Mouse (Mus musculus): ENCODE measurements around the gene Kcnj8. TPM values are rescaled to one million over a fixed set of nuclear protein-coding genes. Genes with fewer than 3 reads are reported as not detected.

Gene Kcnj8
- polyA plus RNA-seq, 1 experiment from 2014 or later, result 1.4 TPM

DNA sequence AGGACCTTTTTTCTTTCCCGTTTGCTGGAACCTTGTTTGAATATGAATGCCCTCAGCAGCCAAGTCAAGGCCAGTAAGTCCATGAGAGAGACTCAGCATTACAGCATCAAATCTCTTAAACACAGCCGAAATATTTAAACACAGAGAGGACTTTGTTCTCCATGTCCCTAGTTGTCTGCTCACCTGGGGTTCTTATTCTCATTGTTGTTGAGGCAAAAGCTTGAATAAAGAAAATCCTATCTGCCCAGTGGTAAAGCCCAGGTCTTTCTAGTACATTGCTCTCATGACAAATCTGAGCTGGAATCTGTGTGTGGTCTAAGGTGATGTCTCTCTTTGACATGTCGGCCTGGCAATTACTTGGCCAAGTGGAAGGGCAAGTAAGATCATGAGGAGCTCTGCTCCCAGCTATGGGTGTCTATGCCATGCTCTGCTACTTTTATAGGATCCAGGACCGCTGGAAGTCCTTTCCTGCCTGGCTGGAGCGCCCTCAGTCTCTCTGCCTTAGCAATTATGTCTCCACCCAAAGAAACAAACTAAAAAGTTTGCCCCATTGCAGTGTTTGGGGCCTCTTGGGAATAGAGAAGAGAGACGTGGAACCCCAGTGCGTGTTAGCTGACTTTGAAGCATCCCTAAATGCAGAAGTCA is 2.6 kb downstream of the Kcnj8 start:
- Histone ChIP-seq H3K27me3 (ENCODE audit: insufficient read depth, poor library complexity, severe bottlenecking) (peaks cover 62% of the 10 kb centered on the region), H3K4me1 (peaks cover 22% of the 10 kb centered on the region), H3K27ac (no peak overlapping the region), H3K4me3 (no peak overlapping the region), H3K36me3 (no peaks in the 10 kb centered on the region), H3K9me3 (no peaks in the 10 kb centered on the region)
- 57% methylated on average over 7 of the region's 7 CpGs for WGBS
- no peak for DNase-seq (ENCODE audit: low spot score)

DNA sequence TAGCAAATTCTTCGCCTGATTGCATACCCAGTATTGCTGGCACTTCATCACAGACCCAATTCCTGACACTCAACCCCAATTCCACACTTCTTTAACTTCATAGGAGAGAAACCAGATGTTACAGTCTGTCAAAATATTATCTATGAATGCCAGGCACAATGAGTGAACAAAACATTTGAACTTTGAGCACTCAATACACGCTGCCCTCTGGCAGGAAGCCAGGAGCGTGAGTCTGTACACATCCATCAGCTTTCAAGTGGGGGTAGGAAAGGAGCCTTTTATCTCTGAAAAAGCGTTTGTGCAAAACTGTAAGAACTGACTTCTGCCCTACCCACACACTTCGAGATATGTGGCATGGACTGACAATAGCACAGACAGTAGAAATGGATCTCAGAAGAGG is 4.0 kb downstream of the Kcnj8 start:
- no peak overlapping the region; the same call in 1 of the 2 replicates for H3K4me3 ChIP-seq
- H3K27me3 ChIP-seq (ENCODE audit: insufficient read depth, poor library complexity, severe bottlenecking), result peaks cover 49% of the 10 kb centered on the region
- H3K27ac ChIP-seq, result no peak overlapping the region
- peak; percentile 83 for DNase-seq (ENCODE audit: low spot score)
- no peaks in the 10 kb centered on the region for H3K36me3 ChIP-seq
- H3K4me1 ChIP-seq, result peaks cover 22% of the 10 kb centered on the region
- 21% methylated on average over 5 of the region's 5 CpGs for WGBS
- no peaks in the 10 kb centered on the region for H3K9me3 ChIP-seq

DNA sequence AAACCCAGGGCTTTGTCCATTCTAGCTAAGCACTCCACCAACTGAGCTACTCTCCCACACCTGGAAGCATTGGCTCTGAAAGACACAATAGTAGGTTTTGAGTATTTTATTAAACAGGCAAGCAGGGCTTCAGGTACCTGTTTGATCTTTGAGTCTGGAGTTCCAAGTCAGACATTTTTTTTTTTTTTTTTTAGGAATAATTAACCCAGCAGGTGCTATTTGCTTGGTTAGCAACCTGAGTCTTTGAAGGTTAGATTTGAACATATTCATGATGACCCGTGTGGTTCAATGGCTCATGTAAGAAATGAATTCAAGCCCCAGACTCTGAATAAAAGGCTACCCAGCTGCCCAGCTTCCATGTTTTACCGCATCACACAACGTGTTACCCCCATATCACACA is 6.7 kb downstream of the Kcnj8 start:
- H3K4me1 ChIP-seq, result peaks cover 15% of the 10 kb centered on the region
- 86% methylated on average over 3 of the region's 3 CpGs for WGBS
- no peak overlapping the region for H3K4me3 ChIP-seq
- H3K9me3 ChIP-seq, result no peaks in the 10 kb centered on the region
- peaks cover 25% of the 10 kb centered on the region for H3K27me3 ChIP-seq (ENCODE audit: insufficient read depth, poor library complexity, severe bottlenecking)
- no peak for DNase-seq (ENCODE audit: low spot score)
- no peaks in the 10 kb centered on the region for H3K36me3 ChIP-seq
- no peak overlapping the region for H3K27ac ChIP-seq

DNA sequence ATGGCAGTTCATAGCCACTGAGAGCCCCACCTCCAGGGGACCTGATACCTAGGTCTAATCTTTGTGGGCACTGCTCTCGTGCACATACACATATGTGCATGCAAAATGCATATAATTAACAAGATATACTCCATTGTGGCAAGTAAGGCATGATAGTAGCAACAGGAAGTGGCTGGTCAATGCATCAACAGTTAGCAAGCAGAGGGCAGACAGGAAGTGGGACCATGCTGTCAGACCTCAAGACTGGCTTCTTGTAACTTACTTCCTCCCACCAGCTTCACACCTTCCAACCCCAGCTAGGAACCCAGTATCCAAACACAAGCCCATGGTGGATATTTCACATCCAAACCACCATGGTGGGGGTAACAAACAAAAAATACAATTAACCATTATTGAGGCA is 10.3 kb downstream of the Kcnj8 start:
- Histone ChIP-seq H3K4me3 (no peak overlapping the region), H3K9me3 (no peaks in the 10 kb centered on the region), H3K27ac (no peak overlapping the region), H3K36me3 (no peaks in the 10 kb centered on the region), H3K27me3 (ENCODE audit: insufficient read depth, poor library complexity, severe bottlenecking) (peaks cover 7% of the 10 kb centered on the region; the same call in 1 of the 2 replicates), H3K4me1 (no peaks in the 10 kb centered on the region)
- no peak for DNase-seq (ENCODE audit: low spot score)
- 72% methylated on average over 1 of the region's 1 CpGs for WGBS

DNA sequence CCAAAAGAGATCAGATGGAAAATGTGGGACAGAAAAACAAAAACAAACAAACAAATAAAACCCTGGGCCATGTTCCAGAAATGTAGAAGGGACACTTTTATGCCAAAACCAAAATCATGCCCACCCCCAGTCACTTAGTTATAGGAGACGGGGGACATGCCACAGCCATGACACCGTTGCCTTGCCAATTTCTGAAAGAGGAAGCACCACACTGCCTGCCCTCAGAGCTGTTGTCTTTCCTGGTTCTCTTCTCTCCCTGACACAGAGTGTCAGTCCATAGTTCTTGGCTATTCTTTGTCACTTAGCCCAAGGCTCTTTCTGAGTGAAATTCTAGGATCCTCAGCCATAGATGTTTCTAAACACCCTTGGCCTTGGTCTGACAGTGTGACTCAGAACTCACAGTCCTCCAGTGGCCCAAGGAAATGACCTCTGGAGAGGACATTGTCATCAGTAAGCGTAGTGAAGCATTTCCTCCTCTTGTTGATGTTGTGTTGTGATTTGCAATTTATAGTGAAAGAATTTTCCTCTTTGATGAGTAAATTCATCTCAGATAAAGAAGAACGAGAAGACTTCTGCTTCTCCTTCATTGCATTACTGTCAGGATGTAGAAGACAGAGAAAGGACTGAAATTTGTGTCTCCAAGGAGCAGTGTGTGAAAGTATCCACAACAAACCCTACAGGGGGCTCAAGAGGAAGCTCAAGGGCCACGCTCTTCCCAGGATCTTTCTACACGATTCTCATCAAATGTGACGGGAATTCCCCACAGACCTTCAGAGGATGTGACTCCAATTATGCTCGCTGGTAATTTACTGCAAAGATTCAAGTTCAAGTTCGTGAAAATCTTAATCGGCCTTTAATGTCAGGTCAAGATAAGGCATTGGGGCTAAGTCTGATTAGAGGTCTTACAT is 12.4 kb downstream of the Kcnj8 start:
- WGBS, result 72% methylated on average over 10 of the region's 10 CpGs
- Histone ChIP-seq H3K9me3 (no peaks in the 10 kb centered on the region), H3K4me1 (no peaks in the 10 kb centered on the region), H3K4me3 (no peak overlapping the region), H3K27ac (no peak overlapping the region), H3K36me3 (no peaks in the 10 kb centered on the region), H3K27me3 (ENCODE audit: insufficient read depth, poor library complexity, severe bottlenecking) (no peaks in the 10 kb centered on the region)
- DNase-seq (ENCODE audit: low spot score), result no peak

DNA sequence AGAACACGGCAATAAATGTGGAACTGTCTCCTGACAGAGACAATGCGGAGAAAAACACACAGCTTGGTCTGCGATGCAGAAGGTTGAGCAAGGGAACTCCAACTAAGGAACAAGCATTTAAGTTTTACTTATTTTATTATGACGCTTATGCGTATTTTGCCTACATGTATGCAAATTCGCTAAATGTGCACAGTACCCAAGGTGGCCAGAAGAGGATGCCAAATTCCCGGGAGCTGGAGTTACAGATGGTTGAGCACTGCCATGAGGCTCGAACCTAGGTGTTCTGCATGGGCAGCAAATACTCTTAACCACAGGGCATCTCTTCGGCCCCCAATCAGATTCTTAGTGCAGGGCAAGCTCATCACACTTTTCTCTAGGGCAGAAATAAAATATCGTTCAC is 13.3 kb downstream of the Kcnj8 start:
- Histone ChIP-seq H3K27me3 (ENCODE audit: insufficient read depth, poor library complexity, severe bottlenecking) (no peaks in the 10 kb centered on the region), H3K36me3 (no peaks in the 10 kb centered on the region), H3K4me1 (no peaks in the 10 kb centered on the region), H3K27ac (no peak overlapping the region), H3K9me3 (no peaks in the 10 kb centered on the region), H3K4me3 (no peak overlapping the region)
- no peak for DNase-seq (ENCODE audit: low spot score)
- WGBS, result 79% methylated on average over 10 of the region's 10 CpGs

DNA sequence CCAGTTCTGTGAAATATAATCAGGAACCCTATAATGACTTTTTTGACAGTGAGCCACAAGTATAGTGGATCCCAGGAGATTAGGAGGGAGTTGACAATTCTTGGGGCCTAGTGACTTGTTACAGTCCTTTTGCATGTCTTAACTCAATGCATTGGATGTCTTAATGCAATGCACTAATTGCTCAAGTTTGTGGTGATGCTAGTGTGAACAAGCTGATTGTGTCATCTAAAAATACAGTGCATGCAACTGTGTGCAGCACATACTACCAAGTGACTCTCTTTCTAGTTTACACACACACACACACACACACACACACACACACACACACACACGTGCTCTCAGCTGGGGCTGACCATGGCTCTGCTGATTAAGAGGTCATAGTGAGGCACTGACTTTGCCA is 15.4 kb downstream of the Kcnj8 start:
- Histone ChIP-seq H3K4me3 (no peak overlapping the region), H3K27me3 (ENCODE audit: insufficient read depth, poor library complexity, severe bottlenecking) (no peaks in the 10 kb centered on the region), H3K27ac (no peak overlapping the region), H3K4me1 (no peaks in the 10 kb centered on the region), H3K9me3 (no peaks in the 10 kb centered on the region), H3K36me3 (no peaks in the 10 kb centered on the region)
- DNase-seq (ENCODE audit: low spot score), result no peak
- 71% methylated on average over 1 of the region's 1 CpGs for WGBS

DNA sequence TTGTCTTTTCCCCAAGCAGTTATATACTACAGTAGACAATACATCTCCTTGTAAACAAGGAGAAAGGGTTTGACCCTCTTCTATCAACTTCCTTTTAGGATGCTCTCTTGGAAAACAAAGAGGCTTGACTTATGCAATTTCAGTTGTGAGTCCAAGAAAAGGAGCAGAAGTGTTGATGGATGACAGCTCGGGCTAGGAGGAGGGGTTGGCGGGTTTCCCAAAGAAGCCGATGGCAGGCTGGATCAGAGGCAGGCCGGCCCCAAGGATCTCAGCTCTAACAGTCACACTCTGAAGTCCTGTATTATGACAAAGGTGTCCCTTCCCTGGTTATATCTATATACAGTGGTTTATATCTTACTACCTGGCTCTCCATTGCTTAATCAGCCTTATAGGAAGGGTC is 19.9 kb downstream of the Kcnj8 start:
- H3K27ac ChIP-seq, result no peak overlapping the region
- no peak overlapping the region for H3K4me3 ChIP-seq
- H3K27me3 ChIP-seq (ENCODE audit: insufficient read depth, poor library complexity, severe bottlenecking), result no peaks in the 10 kb centered on the region
- no peak for DNase-seq (ENCODE audit: low spot score)
- H3K9me3 ChIP-seq, result no peaks in the 10 kb centered on the region
- no peaks in the 10 kb centered on the region for H3K4me1 ChIP-seq
- no peaks in the 10 kb centered on the region for H3K36me3 ChIP-seq
- WGBS, result 71% methylated on average over 4 of the region's 4 CpGs

DNA sequence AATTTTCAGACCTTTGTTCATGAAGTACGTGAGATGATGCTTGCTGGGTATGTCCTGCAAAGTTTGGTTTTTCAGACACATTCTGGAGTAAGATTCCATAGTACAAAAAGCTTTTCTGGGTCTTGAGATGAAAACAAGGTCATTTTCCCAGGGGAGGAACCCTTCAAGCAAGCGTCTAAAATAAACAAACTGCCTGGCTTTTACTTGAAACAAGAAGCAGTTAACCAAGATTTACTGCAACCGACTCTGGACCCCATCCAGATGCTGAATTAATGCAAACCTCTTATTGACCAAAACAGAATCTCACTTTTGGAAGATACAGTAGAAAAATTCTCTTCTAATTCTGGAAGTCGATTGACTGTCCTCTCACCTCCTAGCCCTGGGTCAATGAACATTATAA is 20.5 kb downstream of the Kcnj8 start:
- no peaks in the 10 kb centered on the region for H3K9me3 ChIP-seq

DNA sequence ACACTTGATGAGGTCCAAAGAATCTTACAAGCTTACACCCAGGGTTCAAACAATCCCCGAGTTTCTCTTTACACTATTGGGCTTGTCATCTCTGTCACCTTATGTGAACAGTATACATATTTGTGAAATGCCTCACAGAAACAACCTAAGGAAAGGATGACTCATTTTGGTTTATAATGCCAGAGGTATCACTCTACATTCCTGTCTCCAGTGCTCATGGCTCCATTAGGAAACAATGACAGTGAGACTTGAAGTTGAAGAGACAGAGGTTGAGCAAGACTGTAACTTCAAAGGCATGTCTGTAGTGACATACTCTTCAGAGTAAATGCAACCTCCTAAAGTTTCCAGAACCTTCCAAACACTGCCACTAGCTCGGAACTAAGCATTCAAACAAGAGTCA is 23.0 kb downstream of the Kcnj8 start:
- H3K4me3 ChIP-seq, result no peak overlapping the region
- no peaks in the 10 kb centered on the region for H3K4me1 ChIP-seq
- H3K27ac ChIP-seq, result no peak overlapping the region
- H3K9me3 ChIP-seq, result no peaks in the 10 kb centered on the region
- 75% methylated on average over 2 of the region's 2 CpGs for WGBS
- no peaks in the 10 kb centered on the region for H3K36me3 ChIP-seq
- no peak for DNase-seq (ENCODE audit: low spot score)
- no peaks in the 10 kb centered on the region for H3K27me3 ChIP-seq (ENCODE audit: insufficient read depth, poor library complexity, severe bottlenecking)

More for the DNA sequence above, 20.5 kb downstream of the Kcnj8 start:
- H3K36me3 ChIP-seq, result no peaks in the 10 kb centered on the region
- DNase-seq (ENCODE audit: low spot score), result no peak
- no peaks in the 10 kb centered on the region for H3K27me3 ChIP-seq (ENCODE audit: insufficient read depth, poor library complexity, severe bottlenecking)
- no peak overlapping the region for H3K4me3 ChIP-seq
- 64% methylated on average over 4 of the region's 4 CpGs for WGBS
- H3K27ac ChIP-seq, result no peak overlapping the region
- no peaks in the 10 kb centered on the region for H3K4me1 ChIP-seq

DNA sequence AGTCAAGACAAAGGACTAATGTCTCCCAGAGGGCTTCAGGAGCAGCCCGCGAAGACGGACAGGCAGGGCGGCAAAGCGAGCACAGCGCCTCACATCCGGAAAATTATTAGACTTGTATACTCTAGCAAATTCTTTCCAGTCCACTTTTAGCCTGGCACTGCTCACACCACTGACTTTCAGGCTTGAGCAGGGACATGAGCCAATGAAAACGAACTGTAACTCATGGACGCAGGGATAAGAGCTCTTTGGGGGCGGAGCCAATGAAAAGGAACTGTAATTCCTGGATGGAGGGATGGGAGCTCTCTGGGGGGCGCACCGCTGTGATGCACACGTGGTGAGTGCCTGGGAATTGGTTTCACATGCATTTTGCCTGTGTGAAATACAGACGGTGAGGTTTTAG is 26.3 kb downstream of the Kcnj8 start:
- H3K36me3 ChIP-seq, result no peaks in the 10 kb centered on the region
- no peaks in the 10 kb centered on the region for H3K4me1 ChIP-seq
- H3K27me3 ChIP-seq (ENCODE audit: insufficient read depth, poor library complexity, severe bottlenecking), result no peaks in the 10 kb centered on the region
- no peak for DNase-seq (ENCODE audit: low spot score)
- WGBS, result 50% methylated on average over 14 of the region's 14 CpGs
- 0 out of 2 replicates have a peak overlapping the region, but pooled peaks have one; percentile 4 for H3K27ac ChIP-seq
- H3K4me3 ChIP-seq, result peak overlapping the region; percentile 29; the same call in 1 of the 2 replicates
- no peaks in the 10 kb centered on the region for H3K9me3 ChIP-seq

DNA sequence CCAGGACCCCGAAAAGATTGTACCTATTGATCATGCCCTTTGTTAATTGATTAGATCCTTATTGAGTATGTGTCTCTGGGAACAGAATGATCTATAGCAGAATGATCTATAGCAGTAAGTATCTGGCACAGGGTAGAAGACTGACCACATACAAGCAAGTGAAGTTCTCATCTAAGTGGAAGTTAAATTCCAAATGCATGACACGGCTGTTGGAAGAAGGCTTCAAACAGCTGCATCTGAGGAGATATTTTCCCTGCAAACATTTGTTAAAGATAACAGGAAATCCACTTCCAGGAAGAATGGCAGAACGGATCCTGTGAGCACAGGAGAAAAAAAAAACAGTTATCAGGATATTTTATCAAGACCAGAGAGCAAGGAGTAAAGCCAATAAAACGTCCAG is 27.8 kb downstream of the Kcnj8 start:
- H3K9me3 ChIP-seq, result no peaks in the 10 kb centered on the region
- H3K4me3 ChIP-seq, result no peak overlapping the region
- 67% methylated on average over 4 of the region's 4 CpGs for WGBS
- DNase-seq (ENCODE audit: low spot score), result no peak
- no peak overlapping the region for H3K27ac ChIP-seq
- H3K27me3 ChIP-seq (ENCODE audit: insufficient read depth, poor library complexity, severe bottlenecking), result no peaks in the 10 kb centered on the region
- H3K36me3 ChIP-seq, result no peaks in the 10 kb centered on the region
- H3K4me1 ChIP-seq, result no peaks in the 10 kb centered on the region

DNA sequence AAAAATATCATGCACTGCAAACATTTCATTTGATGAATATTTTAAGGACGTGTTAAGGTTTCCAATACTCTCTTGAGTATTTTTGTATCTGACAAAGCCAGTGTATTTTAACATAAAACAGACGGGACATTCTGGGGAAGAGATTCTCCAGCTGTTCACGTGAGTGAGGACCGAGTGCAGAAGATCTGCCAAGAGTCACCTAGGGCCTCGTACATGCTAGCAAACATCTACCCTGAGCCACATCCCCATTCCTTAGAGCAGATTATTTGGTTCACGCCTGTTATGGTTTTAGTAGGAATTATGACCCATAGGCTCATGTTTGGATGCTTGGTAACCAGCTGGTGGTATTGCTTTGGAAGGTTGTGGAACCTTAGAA is 28.6 kb downstream of the Kcnj8 start:
- 80% methylated on average over 6 of the region's 6 CpGs for WGBS
- Histone ChIP-seq H3K4me3 (no peak overlapping the region), H3K27ac (peak overlapping the region; percentile 22; the same call in 1 of the 2 replicates), H3K36me3 (no peaks in the 10 kb centered on the region), H3K4me1 (no peaks in the 10 kb centered on the region), H3K27me3 (ENCODE audit: insufficient read depth, poor library complexity, severe bottlenecking) (no peaks in the 10 kb centered on the region), H3K9me3 (no peaks in the 10 kb centered on the region)
- peak; percentile 65 for DNase-seq (ENCODE audit: low spot score)

Data from heart, embryonic 10.5 days (tissue).